Comparison of ENCODE assay signal across 9 mouse cellular contexts in genomic region chr15:83474466-83474836, GRCm38 (mm10). TPM values are rescaled to one million over a fixed set of nuclear protein-coding genes. Genes with fewer than 3 reads are reported as not detected.
DNase-seq lines count a peak whose midpoint lies in the region; ATAC-seq and TF ChIP-seq lines count a peak whose summit lies in the region.
"Had no signal": no experiment of that assay in that cellular context is flagged by ENCODE, and none has a peak within 500 bp of the region (broad histone marks: within the 10 kb centered on the region; RNA-seq: fewer than 3 reads in every experiment).

No protein-coding gene starts in this region.

- TF ChIP-seq CTCF in liver, embryonic 14.5 days (IDR thresholded peaks at IDR 0.05; ENCODE audit: low read depth), result no peak

- no peaks in the 10 kb centered on the region for H3K27me3 ChIP-seq in heart, embryonic 12.5 days (replicated peaks)
- H3K27me3 ChIP-seq in liver, embryonic 14.5 days (ENCODE audit: control insufficient read depth, insufficient read depth, low read length), result no peaks in the 10 kb centered on the region
- H3K27me3 ChIP-seq: hindbrain, embryonic 15.5 days had no signal

- H3K36me3 ChIP-seq in heart, embryonic 12.5 days, result no peaks in the 10 kb centered on the region
- H3K36me3 ChIP-seq in liver, embryonic 14.5 days (replicated peaks; ENCODE audit: control insufficient read depth, insufficient read depth, low read depth), result no peaks in the 10 kb centered on the region
- H3K36me3 ChIP-seq: hindbrain, embryonic 15.5 days had no signal

- no peak overlapping the region for H3K9ac ChIP-seq in heart, embryonic 12.5 days
- peak overlapping the region; percentile 49 for H3K9ac ChIP-seq in liver, embryonic 14.5 days (replicated peaks)
- H3K9ac ChIP-seq: hindbrain, embryonic 15.5 days had no signal

- no peaks in the 10 kb centered on the region for H3K9me3 ChIP-seq in heart, embryonic 12.5 days (replicated peaks)
- H3K9me3 ChIP-seq in liver, embryonic 14.5 days (ENCODE audit: control insufficient read depth, low read length), result no peaks in the 10 kb centered on the region
- H3K9me3 ChIP-seq: hindbrain, embryonic 15.5 days had no signal

- 30% methylated on average over 5 of the region's 5 CpGs for WGBS in heart, embryonic 12.5 days
- 9% methylated on average over 5 of the region's 5 CpGs for WGBS in liver, embryonic 14.5 days (ENCODE audit: insufficient replicate concordance)

- no peak overlapping the region for H3K4me3 ChIP-seq in heart, embryonic 12.5 days
- H3K4me3 ChIP-seq in liver, embryonic 14.5 days (ENCODE audit: insufficient read depth in 1 of 2, low read depth in 2 of 2, low read length in 2 of 2), result peak overlapping the region; percentile 1 to 35; a peak in 3 of 4 replicates
- H3K4me3 ChIP-seq: hindbrain, embryonic 15.5 days had no signal

- peaks cover 23% of the 10 kb centered on the region for H3K4me1 ChIP-seq in heart, embryonic 12.5 days (replicated peaks)
- H3K4me1 ChIP-seq in liver, embryonic 14.5 days (replicated peaks; ENCODE audit: control insufficient read depth in 2 of 2, insufficient read depth in 2 of 2, low read length in 1 of 2), result peaks cover 15 to 16% of the 10 kb centered on the region in 2 experiments

- peak; percentile 73 for ATAC-seq in heart, embryonic 12.5 days (ENCODE audit: insufficient number of reproducible peaks, low FRiP score)
- ATAC-seq in CD4-positive, CD25-positive, alpha-beta regulatory T cell, adult 4 months, result peak; percentile 56
- ATAC-seq in liver, embryonic 14.5 days (ENCODE audit: insufficient read depth), result peak; percentile 87

- no peak for TF ChIP-seq EP300 in liver, embryonic 14.5 days (IDR thresholded peaks at IDR 0.05; ENCODE audit: low read depth)

- H3K27ac ChIP-seq in heart, embryonic 12.5 days (ENCODE audit: poor library complexity, severe bottlenecking), result no peak overlapping the region
- peak overlapping the region; percentile 72 for H3K27ac ChIP-seq in liver, embryonic 14.5 days
- H3K27ac ChIP-seq: hindbrain, embryonic 15.5 days had no signal

- peak overlapping the region; percentile 12; the same call in 1 of the 2 replicates for H3K4me2 ChIP-seq in heart, embryonic 12.5 days
- H3K4me2 ChIP-seq in liver, embryonic 14.5 days (ENCODE audit: low read depth), result peak overlapping the region; percentile 76
- H3K4me2 ChIP-seq: hindbrain, embryonic 15.5 days had no signal

- no peak for DNase-seq in heart, adult 18-20 months
- peak; percentile 66 for DNase-seq in c-Kit-positive CD71-positive TER-119-positive erythroid progenitor cells, embryonic 14.5 days (ENCODE audit: low spot score)
- DNase-seq in liver, embryonic 14.5 days (ENCODE audit: low read depth in 3 of 3, low spot score in 3 of 3), result peak in 2 of 3 experiments; percentile 51 to 66
- DNase-seq in frontal cortex, postnatal 10 days (ENCODE audit: low spot score in 2 of 2), result no peak
- DNase-seq in gastrocnemius, postnatal 4 days (ENCODE audit: low spot score in 2 of 2), result no peak
- no peak for DNase-seq in urinary bladder, postnatal 36 days (ENCODE audit: low spot score in 2 of 2)

RNA-seq across cellular contexts. Expression of gene Pacsin2, which starts 10.0 kb away (rescaled TPM):
- polyA plus RNA-seq in heart, embryonic 12.5 days (2016; fragmentation: Nextera tagmentation; extraction: Ambion mirVana), result 70.8 and 72.0 TPM in 2 replicates
- total RNA-seq in heart, adult 18-20 months (2021), result 100 to 1,000 TPM; 232 to 280 TPM
- 10 to 100 TPM; 18.3 to 26.6 TPM for polyA plus RNA-seq in CD4-positive, CD25-positive, alpha-beta regulatory T cell, adult 4 months (2017; shearing (Covaris generic))
- 30.1 and 39.7 TPM in 2 replicates for polyA plus RNA-seq in liver, embryonic 14.5 days (2012; rRNA removed)
- 32.8 and 37.6 TPM in 2 replicates for polyA plus RNA-seq in liver, embryonic 14.5 days (2014; fragmentation: Nextera tagmentation; extraction: Ambion mirVana)
- 10 to 100 TPM; 62.7 to 66.9 TPM for total RNA-seq in gastrocnemius, postnatal 4 days (2021)

RNA-seq across cellular contexts. Expression of gene Ttll1, which starts 36.2 kb away (rescaled TPM):
- 24.5 and 25.4 TPM in 2 replicates for polyA plus RNA-seq in heart, embryonic 12.5 days (2016; fragmentation: Nextera tagmentation; extraction: Ambion mirVana)
- total RNA-seq in heart, adult 18-20 months (2021), result 10 to 100 TPM; 60.1 TPM
- 10 to 100 TPM; 11.4 to 14.4 TPM for polyA plus RNA-seq in CD4-positive, CD25-positive, alpha-beta regulatory T cell, adult 4 months (2017; shearing (Covaris generic))
- polyA plus RNA-seq in liver, embryonic 14.5 days (2012; rRNA removed), result 3.5 and 3.7 TPM in 2 replicates
- 1.9 and 2.7 TPM in 2 replicates for polyA plus RNA-seq in liver, embryonic 14.5 days (2014; fragmentation: Nextera tagmentation; extraction: Ambion mirVana)
- 1 to 10 TPM; 7.2 to 8.2 TPM for total RNA-seq in gastrocnemius, postnatal 4 days (2021)

RNA-seq across cellular contexts. Expression of gene Bik, which starts 52.2 kb away (rescaled TPM):
- polyA plus RNA-seq in heart, embryonic 12.5 days (2016; fragmentation: Nextera tagmentation; extraction: Ambion mirVana), result 31.2 and 35.4 TPM in 2 replicates
- 1 to 10 TPM; 5.7 to 6.5 TPM for total RNA-seq in heart, adult 18-20 months (2021)
- polyA plus RNA-seq in CD4-positive, CD25-positive, alpha-beta regulatory T cell, adult 4 months (2017; shearing (Covaris generic)), result 1 to 10 TPM in 1 of 2 experiments, under 1 TPM in 1; 0.90 to 1.5 TPM
- 1.3 and 1.8 TPM in 2 replicates for polyA plus RNA-seq in liver, embryonic 14.5 days (2012; rRNA removed)
- polyA plus RNA-seq in liver, embryonic 14.5 days (2014; fragmentation: Nextera tagmentation; extraction: Ambion mirVana), result 1.4 and 2.0 TPM in 2 replicates
- 1 to 10 TPM; 2.7 to 4.0 TPM for total RNA-seq in gastrocnemius, postnatal 4 days (2021)

Comparison
In these comparisons a context has a peak if more than half of its experiments do, and no peak if none do; other contexts are left out.
1. DNase-seq: peak in c-Kit-positive CD71-positive TER-119-positive erythroid progenitor cells, embryonic 14.5 days (single experiment) and liver, embryonic 14.5 days (2 of 3); none in heart, adult 18-20 months (0 of 2), frontal cortex, postnatal 10 days (0 of 2), gastrocnemius, postnatal 4 days (0 of 2) and urinary bladder, postnatal 36 days (0 of 2).
2. RNA of gene Bik, which starts 52.2 kb away (polyA plus RNA-seq): 31.2 to 35.4 TPM in heart, embryonic 12.5 days; 1.3 to 2.0 TPM in liver, embryonic 14.5 days and 0.90 to 1.5 TPM in CD4-positive, CD25-positive, alpha-beta regulatory T cell, adult 4 months; every median in the first group is over 10 times any median in the second.
3. Peak in every context shown above with its lines, with median percentiles within 50 percentile points of each other: ATAC-seq.